Mouse (Mus musculus) gastrocnemius, postnatal 25 days (tissue): Measurements from ENCODE around the gene Dpyd. TPM values are rescaled to one million over a fixed set of nuclear protein-coding genes. Genes with fewer than 3 reads are reported as not detected.

Experiments
- DNase-seq: peaks from one replicate; pipeline ENCODE4 v3.0.0; 2022
- long read RNA-seq, 2 experiments: library from polyadenylated mRNA; stranded (forward); transcript quantifications; one replicate each; pipeline ENCODE4 v2.0.0; 2021
- total RNA-seq, 2 experiments: library from RNA; stranded (reverse); gene quantifications; 1 replicate in 1 of 2; 2 replicates in 1 of 2; pipeline ENCODE4 v1.2.3; 2021

Dpyd gene
- 1 to 10 TPM in 1 of 2 experiments, under 1 TPM in 1; 0.92 to 1.3 TPM for total RNA-seq
- long read RNA-seq, experiment 1: 0 reads
- long read RNA-seq, experiment 2: 0 reads

DNA sequence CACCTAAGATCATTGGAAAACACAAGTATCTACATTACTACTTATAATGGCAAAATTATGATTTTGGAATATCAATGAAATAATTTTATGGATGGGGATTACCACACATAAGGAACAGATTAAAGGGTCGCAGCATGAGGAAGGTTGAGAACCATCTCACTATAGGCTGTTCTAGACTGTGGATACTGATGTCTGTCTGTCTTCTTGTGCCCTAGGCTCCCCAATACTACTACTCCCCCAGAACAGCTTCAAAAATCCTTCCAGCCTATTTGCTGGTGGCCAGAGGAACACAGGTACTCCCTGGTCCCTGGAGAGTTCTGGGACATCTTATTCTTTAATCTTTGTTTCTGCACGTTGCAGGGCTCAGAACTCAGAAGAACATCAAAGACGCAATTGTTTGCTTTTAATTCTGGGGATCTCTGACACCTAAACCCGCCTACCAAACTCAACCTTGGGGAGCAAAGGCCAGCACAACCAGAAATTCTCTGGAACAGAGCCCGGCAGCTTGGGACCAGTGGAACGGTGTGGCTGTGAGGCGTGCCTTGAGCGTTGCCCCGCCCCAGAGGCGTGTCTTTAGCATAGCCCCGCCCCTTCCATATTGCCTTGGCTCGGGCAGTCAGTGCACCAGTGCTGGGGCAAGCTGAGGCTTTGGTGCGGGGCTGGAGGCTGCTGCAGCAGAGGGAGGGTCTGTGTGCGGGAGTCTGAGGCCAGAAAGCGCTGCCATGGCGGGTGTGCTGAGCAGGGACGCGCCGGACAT is at the start of gene Dpyd:
Gene Dpyd, plus strand, starts transcription at position 576 of the 757 bp plus-strand sequence.
- peak; percentile 43 for DNase-seq

DNA sequence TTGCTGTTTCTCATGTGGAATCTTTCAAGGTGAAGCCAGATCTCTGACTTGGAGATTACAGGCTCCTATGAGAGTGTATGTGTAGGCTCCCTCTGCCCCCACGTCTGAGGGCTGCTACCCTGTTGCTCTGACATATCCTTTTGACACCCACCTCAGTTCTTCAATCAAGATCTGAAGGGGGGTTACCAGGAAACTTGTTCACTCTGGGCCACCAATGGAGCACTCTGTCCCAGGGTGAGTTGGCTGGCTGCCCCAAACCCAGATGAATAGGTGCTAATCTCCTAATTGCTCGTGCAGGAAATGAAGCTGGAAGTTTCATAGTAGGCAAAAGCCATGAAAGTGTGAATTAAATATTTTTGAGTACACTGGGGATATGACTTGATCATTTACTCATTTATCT is 24.3 kb upstream of the Dpyd start:
- DNase-seq: no peak

DNA sequence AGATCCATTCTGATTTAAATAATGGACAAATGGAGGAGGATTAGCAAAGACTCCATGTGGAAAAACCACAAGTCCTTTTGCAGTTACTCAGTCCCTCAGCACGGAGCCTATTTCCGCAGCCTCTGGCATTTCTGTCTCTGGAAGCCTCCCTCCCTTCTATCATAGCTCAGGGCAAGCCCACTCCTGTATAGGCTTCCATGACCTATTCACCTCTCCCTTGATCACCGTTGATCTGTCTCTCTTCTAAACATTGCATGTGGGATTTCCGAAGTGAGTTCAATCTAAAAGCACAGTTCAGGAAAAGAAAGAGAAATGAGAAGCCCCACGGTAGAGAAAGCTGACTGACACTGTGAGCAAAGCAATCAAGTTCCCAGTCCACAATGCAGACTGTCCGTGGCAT is 20.2 kb upstream of the Dpyd start:
- DNase-seq: no peak

DNA sequence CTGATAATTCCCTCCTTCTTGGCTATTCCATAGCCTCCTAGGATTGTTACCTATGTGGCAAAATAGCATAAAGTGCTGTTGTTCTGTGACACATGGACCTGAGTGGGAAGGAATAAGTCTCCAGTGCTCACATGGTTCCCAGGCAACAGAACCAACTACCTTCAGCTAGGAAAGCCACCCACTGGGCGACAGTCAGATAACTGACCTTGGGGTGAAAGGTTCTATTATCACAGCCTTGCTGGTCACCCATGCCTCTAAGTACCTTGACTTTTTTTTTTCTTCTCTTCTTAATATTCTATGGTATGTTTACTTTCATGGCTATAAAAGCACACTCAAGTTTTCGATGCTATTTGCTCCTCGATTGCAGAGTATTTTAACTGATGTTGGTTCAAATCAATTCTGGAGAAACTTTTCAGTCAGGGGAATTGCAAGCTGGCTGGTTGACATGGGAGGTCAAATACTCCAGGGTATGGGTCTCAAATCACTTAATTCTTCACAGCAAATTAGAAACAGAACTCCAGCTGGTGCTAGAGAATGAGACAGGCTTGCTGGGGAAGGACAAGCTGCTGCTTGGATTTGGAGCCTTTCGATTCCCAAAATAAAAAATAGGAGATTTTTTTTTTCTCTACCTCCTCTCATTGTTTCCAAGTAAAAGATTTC is 14.2 kb upstream of the Dpyd start:
- DNase-seq: no peak

DNA sequence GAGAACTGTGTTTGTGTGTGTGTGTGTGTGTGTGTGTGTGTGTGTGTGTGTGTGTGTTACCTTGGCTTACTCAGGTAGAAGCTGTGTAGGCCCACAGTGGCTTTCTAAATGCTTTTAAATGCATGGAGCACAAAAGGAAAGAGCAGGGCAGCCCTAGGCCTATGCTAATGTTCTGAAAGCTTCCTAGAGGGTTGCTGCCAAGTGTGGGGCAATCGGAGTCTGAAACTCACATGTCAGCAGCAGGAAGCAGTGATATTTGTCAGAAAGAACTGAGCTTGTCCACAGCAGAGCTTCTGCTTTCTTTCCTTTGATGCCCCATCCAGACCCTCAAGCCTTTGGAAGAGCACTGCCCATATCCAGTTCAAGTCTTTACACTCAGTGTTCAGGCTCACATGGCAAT is 4.3 kb upstream of the Dpyd start:
- no peak for DNase-seq

DNA sequence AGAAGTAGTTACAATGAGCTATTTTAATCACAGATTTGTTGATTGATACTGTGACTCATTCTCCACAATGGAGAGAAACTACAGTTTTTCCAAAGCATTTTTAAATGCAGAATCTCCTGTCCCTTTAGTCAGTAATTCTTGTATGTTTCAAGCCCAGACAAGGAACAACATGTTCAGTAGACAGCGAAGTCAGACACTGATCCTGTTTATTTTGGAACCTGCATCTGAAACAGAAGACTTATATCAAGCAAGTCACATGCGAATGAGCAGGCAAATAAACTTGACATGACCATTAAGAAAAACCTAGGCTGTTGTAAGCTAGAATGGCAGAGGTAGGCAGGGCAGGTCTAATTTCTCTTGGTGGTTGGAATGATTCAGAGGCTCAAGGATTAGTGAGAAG is 2.0 kb upstream of the Dpyd start:
- no peak for DNase-seq

DNA sequence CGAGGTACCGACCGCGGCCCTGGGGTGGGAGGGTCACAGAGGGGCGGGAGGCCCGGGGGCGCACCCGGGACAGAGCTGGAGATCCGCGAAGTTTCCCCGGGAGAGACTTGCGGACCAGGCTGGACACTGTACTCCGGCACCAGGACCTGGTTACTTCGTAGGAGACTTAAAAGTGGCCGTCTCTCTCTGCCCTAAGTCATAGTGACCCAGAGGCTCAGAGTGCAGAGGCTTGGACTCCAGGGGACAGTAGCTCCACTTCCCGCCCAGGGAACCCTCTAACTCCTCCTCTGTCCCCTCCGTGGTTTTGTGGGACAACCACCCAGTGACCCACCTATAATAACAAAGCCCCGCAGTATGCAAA is 362 bp downstream of the Dpyd start:
- DNase-seq: no peak

DNA sequence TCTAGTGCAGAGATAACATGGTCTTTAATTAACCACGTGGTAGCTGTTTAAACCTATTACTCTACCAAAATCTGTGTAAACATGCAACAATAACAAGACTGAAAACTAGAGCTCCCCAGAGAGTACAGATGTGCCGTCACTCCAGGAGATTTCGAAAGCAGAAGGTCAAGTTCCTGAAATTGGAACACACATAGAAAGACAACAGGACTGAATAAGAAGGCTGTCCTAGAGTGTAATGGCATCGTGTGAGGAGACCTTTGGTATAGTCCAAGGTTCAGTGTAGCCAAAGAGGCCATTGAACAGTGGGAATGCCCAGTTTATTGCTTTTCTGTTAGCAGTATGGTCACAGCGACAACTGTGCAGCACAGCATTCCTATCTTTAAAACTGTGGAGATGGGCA is 4.8 kb downstream of the Dpyd start:
- no peak for DNase-seq

DNA sequence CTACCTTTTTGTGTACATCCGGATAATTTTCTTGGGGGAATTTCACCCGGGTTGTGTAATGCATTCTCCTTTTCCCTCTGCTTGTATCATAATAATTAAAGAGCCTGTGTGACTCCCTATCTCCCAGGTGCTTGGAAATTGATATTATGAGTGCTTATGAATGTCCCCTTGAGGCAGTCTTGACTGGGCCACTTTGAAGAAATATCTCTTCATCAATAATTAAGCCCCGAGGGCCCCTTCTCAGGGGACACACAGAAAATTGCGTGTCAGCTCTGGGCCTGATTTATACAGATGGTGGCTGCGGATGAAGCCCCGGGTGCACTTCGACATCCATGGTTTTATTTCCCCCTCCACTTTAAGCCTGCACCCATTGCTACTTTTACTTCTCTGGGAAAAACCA is 8.3 kb downstream of the Dpyd start:
- no peak for DNase-seq

DNA sequence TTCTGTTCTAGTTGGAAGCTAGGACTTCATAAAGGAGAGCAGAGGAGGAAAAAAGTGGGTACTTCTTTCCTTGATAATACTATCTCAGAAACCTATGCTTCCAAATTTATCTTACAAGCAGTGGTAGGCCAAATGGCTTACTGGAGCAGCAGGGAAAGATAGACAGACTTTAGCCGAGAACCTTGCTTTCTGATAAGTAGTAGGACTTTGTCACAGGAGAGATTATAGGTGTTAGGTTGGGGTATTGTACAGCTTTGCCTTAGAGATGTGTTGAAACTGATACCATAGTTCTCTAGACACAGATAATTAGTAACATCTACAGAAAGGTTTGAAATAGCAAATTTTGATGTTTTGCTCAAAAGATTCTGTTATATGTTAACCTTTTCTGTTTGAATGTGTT is 28.6 kb downstream of the Dpyd start:
- DNase-seq: no peak

DNA sequence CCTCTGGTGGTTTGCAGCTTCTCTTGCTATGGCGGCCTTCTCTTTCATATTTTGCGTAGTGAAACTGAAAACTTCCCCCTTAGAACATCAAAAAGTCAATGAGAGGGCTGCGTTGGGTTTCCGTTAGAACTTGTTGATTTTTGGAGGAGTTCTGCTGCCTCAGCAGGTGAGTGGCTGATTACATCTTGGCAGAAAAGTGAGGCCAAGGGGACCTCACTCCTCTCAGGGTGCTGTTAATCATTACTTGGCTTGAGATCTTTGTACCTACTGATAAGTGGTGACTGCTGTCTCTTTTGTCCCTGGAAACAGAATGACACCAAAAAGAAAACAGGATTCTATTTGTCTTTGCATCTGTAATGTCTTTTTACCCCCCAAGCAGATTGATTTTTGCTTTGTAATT is 32.9 kb downstream of the Dpyd start:
- DNase-seq: no peak

DNA sequence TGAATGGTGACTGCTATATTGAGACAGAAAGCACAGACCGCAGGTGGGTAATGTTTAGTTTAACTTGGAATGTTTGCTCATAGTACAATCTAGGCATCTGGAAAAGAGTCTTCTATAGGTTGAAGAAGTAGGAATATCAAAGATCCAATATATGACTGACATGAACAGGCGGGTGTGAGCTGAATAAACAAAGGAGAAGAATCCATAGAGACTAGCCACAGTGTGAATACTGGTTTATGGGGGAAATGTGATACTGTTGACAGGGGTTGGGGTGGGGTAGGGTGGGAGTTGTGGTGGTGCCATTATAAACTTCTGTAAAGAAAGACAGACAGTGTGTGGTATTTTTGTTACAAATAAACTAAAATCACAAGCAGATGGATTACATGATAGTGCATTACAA is 33.8 kb downstream of the Dpyd start:
- no peak for DNase-seq

DNA sequence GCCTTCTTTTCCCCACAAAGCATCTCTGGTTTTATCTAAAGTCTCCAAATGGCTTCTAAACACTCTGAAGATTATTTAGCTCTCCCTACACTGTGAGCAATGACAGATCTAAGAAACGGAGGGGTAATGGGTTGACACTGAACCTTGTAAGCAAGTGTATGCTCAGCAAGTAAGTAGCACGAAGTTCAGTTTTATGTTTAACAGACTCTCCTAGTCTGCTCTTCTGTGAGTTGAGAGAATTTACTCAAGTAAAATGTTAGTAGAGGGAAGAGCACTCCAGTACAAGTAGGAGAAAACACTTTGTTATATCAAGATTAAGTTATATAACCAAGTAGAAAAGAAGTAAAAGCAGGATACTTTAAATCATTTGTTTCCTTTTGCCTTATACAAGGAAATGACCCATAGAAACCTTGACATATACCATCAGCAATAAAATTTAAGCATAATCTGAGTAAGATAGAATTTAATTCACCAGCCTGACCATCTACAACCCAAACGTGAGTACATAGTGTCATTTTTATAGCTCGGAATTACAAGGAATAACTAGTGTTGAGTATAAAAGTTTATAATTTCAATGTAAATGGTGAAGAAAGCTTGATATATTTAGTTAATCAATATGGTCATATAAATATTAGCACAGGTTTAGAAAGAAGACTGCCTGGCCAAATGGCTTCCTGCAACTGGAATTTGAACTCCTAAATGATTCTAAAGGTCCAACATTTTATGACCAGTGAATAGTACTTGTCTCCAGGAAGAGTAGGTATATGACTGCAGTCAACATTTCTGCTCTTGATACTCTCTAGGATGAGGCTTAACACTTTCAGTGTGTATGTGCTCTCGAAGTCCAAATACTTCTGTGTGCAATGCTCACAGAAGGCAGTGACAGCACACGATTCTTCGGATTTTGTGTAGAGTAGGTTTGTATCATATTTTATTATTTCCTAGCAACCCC is 40.0 kb downstream of the Dpyd start:
- DNase-seq: no peak

DNA sequence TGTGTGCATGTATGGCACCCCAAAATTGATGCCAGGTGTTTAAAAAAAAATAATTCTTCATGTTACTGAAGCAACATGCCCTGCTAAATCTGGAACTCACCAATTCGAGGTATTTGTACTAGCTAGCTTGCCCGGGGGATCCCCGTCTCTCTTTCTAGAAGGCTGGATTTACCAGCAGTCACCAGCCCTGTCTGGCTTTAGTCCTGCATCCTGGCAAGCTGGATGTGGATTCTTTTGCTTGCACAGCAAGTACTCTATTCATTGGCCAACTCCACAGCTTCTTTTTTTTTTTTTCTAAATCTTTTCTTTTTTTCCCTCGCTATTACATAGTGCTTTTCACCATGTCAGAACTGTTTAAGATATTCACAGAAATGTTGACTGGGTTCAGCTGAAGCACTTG is 46.8 kb downstream of the Dpyd start:
- DNase-seq: no peak

DNA sequence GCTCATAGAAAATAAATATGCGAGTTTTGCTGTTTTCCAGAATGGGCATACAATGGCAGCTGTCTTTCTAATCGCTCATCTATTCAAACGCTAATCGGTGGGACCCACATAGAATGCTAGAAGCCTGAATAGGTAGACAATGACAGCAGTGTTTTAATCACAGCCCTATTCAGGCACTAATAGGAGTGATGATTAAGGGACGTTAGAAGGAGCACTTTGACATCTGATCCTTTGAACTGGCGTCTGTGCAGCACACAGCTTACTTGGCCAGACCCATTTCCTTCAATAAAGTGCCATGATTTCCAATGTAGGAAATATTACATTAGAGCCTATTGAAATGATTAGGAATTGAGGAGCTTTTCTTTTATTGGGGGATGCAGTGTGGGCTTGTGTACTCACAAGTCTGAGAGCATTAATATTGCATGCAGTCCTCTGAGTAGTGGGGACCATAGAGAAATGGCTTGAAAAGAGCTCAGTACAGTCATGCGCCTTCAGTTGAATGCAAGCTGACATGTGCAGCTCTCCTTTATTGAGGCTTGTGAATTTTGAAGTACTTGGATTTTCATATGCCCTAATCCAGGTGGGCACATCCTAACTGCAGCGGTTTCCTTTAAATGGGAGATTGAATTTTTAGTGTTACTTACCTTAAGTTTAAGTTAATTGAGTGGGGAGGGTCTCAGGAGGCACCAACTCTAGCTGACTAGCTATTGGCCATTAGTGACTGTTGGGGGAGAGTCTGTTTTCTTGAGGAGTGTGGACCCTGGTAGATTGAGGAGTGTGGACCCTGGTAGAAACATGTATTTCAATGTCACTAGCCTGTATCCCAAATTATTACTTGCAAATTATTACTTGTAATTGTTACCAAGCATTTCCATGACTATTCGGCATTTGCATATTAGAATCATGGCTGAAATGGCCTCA is 64.8 kb downstream of the Dpyd start:
- DNase-seq: no peak

DNA sequence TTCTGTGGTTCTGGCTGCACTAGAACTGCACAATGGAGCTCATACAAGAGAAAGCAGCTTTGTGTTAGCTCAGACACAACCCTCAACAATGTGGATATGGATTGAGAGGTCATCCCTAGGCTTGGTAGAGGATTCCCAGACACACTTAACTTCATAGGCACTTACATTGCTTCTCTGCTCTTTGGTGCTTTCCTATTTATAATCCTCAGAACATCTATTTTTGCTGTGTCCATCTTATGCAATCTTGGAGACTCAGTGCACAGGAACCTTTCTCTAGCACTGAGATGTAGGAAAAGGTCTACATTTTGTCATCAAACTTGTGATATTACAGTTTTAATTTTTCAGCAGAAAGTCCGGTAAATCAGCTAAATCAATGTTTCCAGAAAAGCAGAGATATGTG is 67.8 kb downstream of the Dpyd start:
- no peak for DNase-seq

DNA sequence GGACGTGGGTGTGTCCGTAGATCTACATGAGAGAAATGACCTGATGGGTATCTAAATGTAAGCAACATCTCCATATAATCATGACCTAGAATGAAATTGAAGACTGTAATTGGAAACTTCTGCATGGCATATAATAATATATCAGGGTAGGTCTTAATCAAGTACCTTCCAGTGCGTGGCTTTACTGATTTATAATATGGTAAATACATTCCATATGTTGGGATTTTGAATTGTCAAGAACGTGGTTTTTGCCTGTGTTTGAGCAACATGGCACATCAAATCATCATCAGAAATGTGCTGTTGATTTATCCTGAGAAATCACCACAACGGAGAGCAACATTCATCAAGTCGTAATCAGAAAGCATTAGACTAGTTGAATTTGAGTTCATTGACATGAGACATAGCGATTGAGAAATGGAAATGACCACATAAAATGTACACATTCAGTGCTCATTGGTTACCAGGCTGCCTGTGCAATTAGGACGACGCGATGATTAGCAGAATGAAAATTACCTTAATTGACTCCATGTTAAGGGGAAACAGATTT is 84.2 kb downstream of the Dpyd start:
- DNase-seq: no peak

DNA sequence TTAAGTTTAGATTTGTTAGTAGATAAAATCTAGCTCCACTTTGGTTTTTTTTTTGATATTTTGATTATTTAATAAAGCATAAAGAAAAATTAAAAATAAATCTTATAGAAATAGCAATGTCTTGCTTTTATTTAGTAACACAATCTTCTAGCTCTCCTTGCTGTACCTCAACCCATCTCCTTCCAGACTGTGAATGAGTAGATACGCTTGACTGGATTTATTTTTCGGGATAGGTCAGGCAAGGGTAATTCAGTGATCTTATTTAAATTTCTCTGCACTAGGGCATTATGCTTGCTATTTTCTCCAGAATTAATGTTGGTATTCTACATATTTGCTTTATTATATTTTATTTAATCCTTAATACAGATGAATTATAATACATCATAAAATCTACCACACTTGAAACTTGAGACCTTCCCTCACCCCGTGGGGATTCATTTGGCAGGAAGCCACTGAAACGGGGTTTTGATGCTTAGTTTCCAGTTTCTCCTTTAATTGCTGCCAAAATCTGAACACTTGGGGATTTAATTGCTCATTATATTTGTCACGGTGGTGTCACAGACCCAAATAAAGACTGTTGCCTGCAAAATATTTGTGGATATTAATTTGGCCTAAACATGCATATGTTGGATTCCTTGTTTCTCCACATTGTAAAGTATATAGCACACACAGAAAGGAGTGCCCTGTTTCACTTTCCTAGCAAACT is 102.2 kb downstream of the Dpyd start:
- DNase-seq: no peak

DNA sequence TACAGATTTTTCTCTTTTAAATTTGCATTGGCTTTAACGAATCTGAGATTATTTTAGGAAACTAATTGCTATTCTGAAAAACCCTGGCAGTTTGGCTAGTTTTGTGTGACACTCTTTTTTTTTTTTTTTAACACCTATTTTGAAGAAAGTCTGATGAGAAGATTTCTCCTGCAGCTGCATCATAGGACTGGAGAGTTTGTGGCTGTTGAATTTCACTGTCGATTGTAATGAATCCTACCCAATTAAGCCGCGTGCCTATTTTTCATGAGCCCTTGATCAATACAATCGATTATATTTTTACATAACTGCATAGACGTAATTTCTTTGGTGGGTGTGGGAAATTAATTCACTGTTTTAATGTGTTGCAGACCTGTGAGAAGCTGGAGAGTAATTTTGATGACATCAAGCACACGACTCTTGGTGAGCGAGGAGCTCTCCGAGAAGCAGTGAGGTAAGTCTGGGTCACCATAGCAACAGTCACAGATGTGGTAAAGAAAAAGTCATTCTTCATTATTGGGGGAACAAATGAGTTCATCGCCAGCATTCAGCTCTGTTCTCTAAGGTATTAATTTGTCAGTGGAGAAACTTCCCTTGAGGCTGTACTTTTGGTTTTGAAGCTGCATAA is 112.3 kb downstream of the Dpyd start:
- DNase-seq: no peak

DNA sequence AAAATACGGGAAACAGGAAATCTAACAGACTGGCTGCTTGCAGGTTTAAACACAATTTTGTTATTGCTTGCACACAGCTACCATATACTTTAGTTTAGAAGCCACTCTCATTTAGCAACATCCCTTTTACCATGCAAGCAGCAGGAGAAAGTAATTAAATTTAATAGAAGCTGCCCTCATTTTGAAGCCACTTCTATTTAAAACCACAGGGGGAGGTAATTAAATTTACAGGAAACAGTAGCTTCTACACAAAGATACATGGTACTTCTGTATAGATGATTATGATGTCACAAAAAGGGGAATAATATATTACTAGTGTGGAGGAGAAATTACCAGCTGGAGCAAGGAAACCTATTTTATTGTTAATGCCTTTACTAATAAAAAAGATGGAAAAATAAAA is 113.5 kb downstream of the Dpyd start:
- DNase-seq: no peak
